Mouse (Mus musculus) midbrain, postnatal 0 days (tissue): ENCODE measurements at regions not wholly inside any gene's neighbourhood (a gene's known extent, or its start where the extent isn't known, plus 50 kb on each side); places are given as distances from the start of the nearest gene placed in this dataset.
"Not testable (repeated sequence)": the region's sequence is repeated elsewhere in the genome, so short reads cannot be mapped to it uniquely, and the experiment has no call there.

Source experiments
- ATAC-seq: fragments of 200-750 bp; cut with Nextera tagmentation; 2 replicates; pipeline ENCODE4 v1.8.0; 2017; ENCODE audit warnings: moderate number of reproducible peaks, mild to moderate bottlenecking, moderate TSS enrichment, moderate library complexity; ENCODE audit not compliant: low FRiP score
- DNase-seq: peaks from one replicate; pipeline ENCODE4 v3.0.0-alpha.2; 2015; ENCODE audit warnings: low spot score
- H3K27ac ChIP-seq: fragments of 300-500 bp; sonication (generic); 2 replicates; pipeline ENCODE4 v1.5.1; 2014; ENCODE audit warnings: low read depth, mild to moderate bottlenecking, low read length, mixed read lengths
- H3K27me3 ChIP-seq: fragments of 300-500 bp; sonication (generic); 2 replicates; pipeline ENCODE4 v1.6.1; 2014; ENCODE audit warnings: low read length, control low read depth, mixed read lengths; ENCODE audit not compliant: insufficient read depth
- H3K36me3 ChIP-seq: fragments of 300-500 bp; sonication (generic); 2 replicates; pipeline ENCODE4 v1.6.1; 2014; ENCODE audit warnings: low read length, control low read depth, mixed read lengths; ENCODE audit not compliant: insufficient read depth
- H3K4me1 ChIP-seq: fragments of 300-500 bp; sonication (generic); 2 replicates; pipeline ENCODE4 v1.6.1; 2014; ENCODE audit warnings: mild to moderate bottlenecking, control low read depth, antibody characterized with exemption, low read length, mixed read lengths; ENCODE audit not compliant: insufficient read depth
- H3K4me2 ChIP-seq: fragments of 300-500 bp; sonication (generic); 2 replicates; pipeline ENCODE4 v1.6.1; 2014; ENCODE audit warnings: low read depth, mild to moderate bottlenecking, low read length, mixed read lengths; ENCODE audit not compliant: poor library complexity, severe bottlenecking
- H3K4me3 ChIP-seq: fragments of 300-500 bp; sonication (generic); 2 replicates; pipeline ENCODE4 v1.5.1; 2014; ENCODE audit warnings: low read depth, mild to moderate bottlenecking, low read length, moderate library complexity
- H3K9ac ChIP-seq: fragments of 300-500 bp; sonication (generic); replicated peaks from 2 replicates; pipeline ENCODE4 v1.6.1; 2014; ENCODE audit warnings: mild to moderate bottlenecking, low read length, moderate library complexity, mixed read lengths; ENCODE audit not compliant: poor library complexity, severe bottlenecking
- H3K9me3 ChIP-seq: fragments of 300-500 bp; sonication (generic); 2 replicates; pipeline ENCODE4 v1.6.1; 2016; ENCODE audit warnings: low read length, control low read depth
- CTCF ChIP-seq: IDR thresholded peaks from 2 replicates; pipeline ENCODE4 v1.5.1; 2016; ENCODE audit warnings: antibody characterized with exemption, mild to moderate bottlenecking
- WGBS: fragments of 180-500 bp; shearing (Covaris S2); extraction: QIAGEN DNeasy Blood & Tissue Kit; methylation state at CpG from one replicate; pipeline ENCODE4 v1.1.7; 2014; 5-methylcytosine and 5-hydroxymethylcytosine counted together

DNA sequence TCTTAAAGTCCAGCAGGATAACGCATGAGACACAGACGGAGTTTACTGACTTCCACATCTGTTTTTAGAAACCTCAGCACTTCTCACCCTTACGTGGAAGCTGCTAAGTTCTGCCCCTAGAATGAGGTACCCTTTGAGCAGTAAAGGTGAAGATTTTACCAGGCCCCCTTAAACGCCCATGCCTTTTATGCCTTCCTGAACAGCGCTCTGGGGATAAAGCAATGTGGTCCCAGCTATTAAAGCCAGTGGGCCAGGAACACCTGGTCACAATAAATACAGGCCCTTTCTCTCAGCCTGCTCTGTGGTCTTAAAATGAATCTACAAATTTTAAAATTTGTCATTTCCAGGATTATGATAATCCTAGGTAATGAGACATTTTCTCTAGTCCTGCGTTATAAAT lies 57.9 kb downstream of the Llph start:
- WGBS = 77% methylated on average over 6 of the region's 6 CpGs
- ATAC-seq = no peak

DNA sequence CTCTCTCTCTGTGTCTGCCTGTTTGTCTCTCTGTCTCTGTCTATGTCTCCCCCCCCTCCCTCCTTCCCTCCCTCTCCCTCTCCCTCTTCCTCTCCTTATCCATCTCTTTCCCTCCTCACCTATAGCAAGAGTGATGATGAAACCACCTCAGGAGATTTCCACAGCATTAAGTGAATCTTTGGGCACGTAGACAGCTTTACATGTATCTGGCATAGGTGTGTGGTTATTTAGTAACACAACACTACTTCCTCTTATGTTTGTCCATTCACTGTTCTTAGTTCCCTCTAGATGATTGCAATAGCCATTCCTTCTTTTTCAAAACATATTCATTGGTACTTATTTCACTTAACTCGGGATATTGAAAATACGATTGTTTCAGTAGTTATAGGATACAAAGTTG lies 65.0 kb downstream of the Llph start:
- H3K9me3 ChIP-seq = no peaks in the 10 kb centered on the region
- H3K36me3 ChIP-seq = no peaks in the 10 kb centered on the region
- H3K4me3 ChIP-seq = no peak overlapping the region
- H3K4me2 ChIP-seq = no peak overlapping the region
- H3K4me1 ChIP-seq = no peaks in the 10 kb centered on the region
- H3K27ac ChIP-seq = no peak overlapping the region
- no peak overlapping the region for H3K9ac ChIP-seq
- H3K27me3 ChIP-seq = no peaks in the 10 kb centered on the region
- TF ChIP-seq CTCF = no peak
- ATAC-seq (no peak), DNase-seq (no peak)
- WGBS = 94% methylated on average over 3 of the region's 3 CpGs

More for the DNA sequence above, 57.9 kb downstream of the Llph start:
- DNase-seq = no peak
- Histone ChIP-seq H3K4me2 (no peak overlapping the region), H3K4me1 (no peaks in the 10 kb centered on the region), H3K27me3 (no peaks in the 10 kb centered on the region), H3K27ac (no peak overlapping the region), H3K9me3 (no peaks in the 10 kb centered on the region), H3K4me3 (no peak overlapping the region), H3K9ac (no peak overlapping the region), H3K36me3 (no peaks in the 10 kb centered on the region)
- TF ChIP-seq CTCF = no peak

DNA sequence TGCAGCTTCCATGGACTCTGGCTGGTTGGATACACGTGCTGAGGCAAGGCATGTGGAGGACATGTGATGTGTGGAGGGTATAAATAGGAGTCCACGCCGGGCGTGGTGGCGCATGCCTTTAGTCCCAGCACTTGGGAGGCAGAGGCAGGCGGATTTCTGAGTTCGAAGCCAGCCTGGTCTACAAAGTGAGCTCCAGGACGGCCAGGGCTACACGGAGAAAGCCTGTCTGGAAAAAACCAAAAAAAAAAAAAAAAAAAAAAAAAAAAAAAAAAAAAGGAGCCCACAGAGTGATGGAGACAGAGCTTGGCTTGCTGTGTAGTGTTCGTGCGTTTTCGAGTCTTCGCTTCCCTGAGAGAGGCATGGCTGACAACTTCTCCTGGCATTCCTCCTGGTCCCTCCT lies 66.5 kb downstream of the Llph start:
- WGBS = 97% methylated on average over 13 of the region's 13 CpGs
- not testable (repeated sequence) for H3K27ac ChIP-seq, H3K27me3 ChIP-seq, H3K9ac ChIP-seq, H3K4me2 ChIP-seq, H3K9me3 ChIP-seq, ATAC-seq, H3K4me1 ChIP-seq, H3K36me3 ChIP-seq, H3K4me3 ChIP-seq, DNase-seq

DNA sequence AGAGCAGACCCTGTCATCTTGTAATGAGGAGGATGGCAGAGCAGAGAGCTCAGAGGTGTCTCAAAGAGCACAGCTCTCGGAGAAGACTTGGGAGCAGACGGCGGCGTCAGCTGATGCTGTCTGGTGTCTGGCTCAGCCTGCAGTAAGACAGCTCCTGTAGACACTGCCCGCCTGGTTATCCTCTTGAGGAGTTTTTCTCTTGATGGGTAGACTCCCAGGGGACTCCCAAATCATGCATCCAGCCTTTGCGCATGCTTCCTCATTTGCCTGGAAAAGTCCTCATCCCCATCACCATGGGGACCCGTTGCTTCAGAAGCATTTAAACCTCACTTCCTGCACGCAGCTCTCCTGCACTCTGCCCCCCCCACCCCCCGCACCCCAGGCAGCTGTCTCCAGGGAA lies 67.6 kb downstream of the Llph start:
- Histone ChIP-seq H3K36me3 (no peaks in the 10 kb centered on the region), H3K27me3 (no peaks in the 10 kb centered on the region), H3K4me2 (peak overlapping the region; percentile 23), H3K9me3 (no peaks in the 10 kb centered on the region), H3K27ac (no peak overlapping the region), H3K4me3 (no peak overlapping the region), H3K9ac (no peak overlapping the region), H3K4me1 (no peaks in the 10 kb centered on the region)
- TF ChIP-seq CTCF = no peak
- no peak for ATAC-seq
- WGBS = 37% methylated on average over 9 of the region's 9 CpGs
- DNase-seq = peak; percentile 27

DNA sequence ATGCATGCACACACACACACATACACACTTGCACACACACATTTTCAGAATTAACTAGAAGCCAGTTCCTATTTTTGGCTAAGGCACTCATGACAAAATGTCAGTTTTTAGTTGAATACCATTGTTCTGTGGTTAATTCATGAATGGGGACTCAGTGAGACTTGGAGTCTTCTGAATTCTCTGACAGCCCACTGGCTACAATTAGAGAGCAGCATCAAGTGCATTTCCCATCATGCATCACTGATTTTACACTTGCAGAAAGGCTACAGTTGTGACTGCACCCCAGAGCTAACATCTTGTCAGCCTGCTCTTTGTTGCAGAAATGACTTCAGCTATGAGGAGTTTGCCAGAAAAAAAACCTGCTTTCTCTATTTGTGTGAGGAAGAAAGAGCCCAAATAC lies 70.4 kb downstream of the Llph start:
- no peak overlapping the region for H3K4me2 ChIP-seq
- ATAC-seq = no peak; the same call in 1 of the 2 replicates

DNA sequence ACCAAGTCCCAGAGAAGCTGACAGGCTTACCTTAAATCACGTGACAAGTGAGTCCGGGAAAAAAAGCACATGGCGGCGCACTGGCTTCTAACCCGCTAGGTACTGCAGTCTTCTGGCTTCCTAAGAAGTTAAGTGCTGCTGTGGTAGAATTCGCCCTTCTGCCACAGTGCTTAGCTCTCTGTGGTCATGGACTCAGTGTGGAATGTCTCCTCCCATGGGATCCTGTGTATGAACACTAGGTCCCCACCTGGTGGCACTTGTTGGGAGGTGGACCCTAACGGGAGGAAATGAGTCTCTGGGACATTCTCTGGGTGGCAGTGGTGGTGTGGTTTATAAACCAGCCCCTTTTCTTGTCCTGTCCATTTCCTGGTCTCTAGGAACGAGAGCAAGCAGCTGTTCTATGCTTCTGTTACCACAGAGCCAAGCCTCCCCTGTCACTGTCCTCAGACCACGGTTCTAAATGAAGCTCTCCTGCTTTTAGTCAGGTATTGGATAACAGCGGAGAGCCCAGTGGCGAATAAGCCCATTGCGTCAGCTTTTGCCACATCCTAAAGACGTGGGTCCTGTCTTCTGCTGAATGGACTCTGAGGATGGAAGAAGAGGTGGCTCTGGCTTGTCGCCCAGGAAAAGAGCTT lies 71.5 kb downstream of the Llph start:
- WGBS = 80% methylated on average over 14 of the region's 14 CpGs
- no peaks in the 10 kb centered on the region for H3K4me1 ChIP-seq
- no peaks in the 10 kb centered on the region for H3K36me3 ChIP-seq
- H3K4me2 ChIP-seq = no peak overlapping the region
- 0 out of 2 replicates have a peak, but pooled peaks have one; percentile 10 for TF ChIP-seq CTCF
- no peak overlapping the region for H3K27ac ChIP-seq
- H3K27me3 ChIP-seq = no peaks in the 10 kb centered on the region
- no peaks in the 10 kb centered on the region for H3K9me3 ChIP-seq
- no peak overlapping the region for H3K9ac ChIP-seq
- DNase-seq (no peak), ATAC-seq (no peak)
- H3K4me3 ChIP-seq = no peak overlapping the region

More for the DNA sequence above, 70.4 kb downstream of the Llph start:
- no peak overlapping the region for H3K4me3 ChIP-seq
- no peak overlapping the region for H3K9ac ChIP-seq
- H3K4me1 ChIP-seq = no peaks in the 10 kb centered on the region
- H3K9me3 ChIP-seq = no peaks in the 10 kb centered on the region
- no peak for TF ChIP-seq CTCF
- no peaks in the 10 kb centered on the region for H3K36me3 ChIP-seq
- H3K27me3 ChIP-seq = no peaks in the 10 kb centered on the region
- 0 out of 2 replicates have a peak overlapping the region, but pooled peaks have one; percentile 38 for H3K27ac ChIP-seq
- peak; percentile 49 for DNase-seq
